Mouse (Mus musculus) cerebellum, adult 11-12 months (tissue): ENCODE results near the gene 2210408I21Rik.

Experiments
- DNase-seq: peaks from one replicate; pipeline ENCODE4 v3.0.0; 2022

The 2210408I21Rik gene

DNA sequence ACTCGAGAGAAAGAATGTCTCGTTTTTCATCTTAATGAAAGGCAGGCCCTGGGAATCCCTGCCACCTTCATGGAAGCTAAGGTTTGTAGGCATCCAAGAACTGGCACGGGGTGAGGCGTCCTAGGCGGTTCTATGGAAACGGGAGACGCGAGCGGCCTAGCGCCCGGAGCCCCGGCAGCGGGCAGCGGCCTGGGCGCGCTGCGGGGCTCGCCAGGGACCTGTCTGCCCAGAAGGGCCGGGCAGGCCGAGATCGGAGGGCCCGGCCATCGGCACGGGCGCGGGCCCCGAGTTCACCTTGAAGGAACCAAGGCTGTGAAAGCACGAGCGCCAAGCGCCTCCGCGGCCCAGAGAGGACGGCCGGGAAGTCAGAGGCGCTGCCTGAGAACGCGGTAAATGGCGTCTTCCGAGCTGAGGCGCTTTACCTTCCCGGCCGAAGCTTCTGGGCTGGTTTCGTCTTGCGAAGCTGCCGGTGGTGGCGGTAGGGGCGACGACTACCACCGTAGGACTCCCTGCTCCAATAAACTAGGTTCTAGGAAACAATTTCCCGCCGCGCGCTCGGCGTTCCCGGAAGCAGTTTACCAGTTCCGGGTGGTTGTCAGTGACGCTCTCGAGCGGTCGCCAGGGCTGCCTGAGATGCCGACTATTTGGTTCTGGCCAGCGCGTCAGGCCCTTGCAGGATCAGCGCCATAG lies at the start of gene 2210408I21Rik, which contains the start of gene Slf1:
Gene 2210408I21Rik (plus strand): TSS at position 610 of the 690 bp plus-strand sequence.
Gene Slf1 (minus strand): TSS at position 543 of the 690 bp plus-strand sequence.
- DNase-seq = peak; percentile 82

- peak; percentile 64 for DNase-seq
Measured at GRCm38 (mm10) chr13:77092876-77093275, 42.5 kb upstream of the 2210408I21Rik start.

GRCm38 (mm10) chr13:77107734-77108133 lies 27.6 kb upstream of the 2210408I21Rik start:
- no peak for DNase-seq

GRCm38 (mm10) chr13:77118695-77119094 lies 16.6 kb upstream of the 2210408I21Rik start:
- no peak for DNase-seq

DNA sequence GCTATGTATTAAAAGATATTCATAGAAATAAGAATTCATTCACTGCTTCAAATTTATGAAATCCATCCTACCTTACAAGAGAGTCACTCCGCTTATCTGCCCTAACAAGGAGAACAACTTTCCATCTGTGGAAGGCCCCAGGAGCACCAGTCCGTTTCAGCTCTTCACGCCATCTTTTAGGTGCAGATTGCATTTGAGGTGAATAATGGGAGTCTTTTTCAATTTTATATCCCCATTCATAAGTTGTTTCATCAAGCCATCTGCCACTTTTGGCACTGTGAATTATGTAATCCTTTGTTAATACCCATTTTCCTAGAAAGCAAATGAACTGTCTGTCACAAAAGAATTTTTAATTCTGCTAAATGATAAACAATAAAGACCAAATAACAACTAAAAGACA lies 10.2 kb upstream of the 2210408I21Rik start:
- no peak for DNase-seq

- no peak for DNase-seq
Measured at GRCm38 (mm10) chr13:77128240-77128639, 7.1 kb upstream of the 2210408I21Rik start.

DNA sequence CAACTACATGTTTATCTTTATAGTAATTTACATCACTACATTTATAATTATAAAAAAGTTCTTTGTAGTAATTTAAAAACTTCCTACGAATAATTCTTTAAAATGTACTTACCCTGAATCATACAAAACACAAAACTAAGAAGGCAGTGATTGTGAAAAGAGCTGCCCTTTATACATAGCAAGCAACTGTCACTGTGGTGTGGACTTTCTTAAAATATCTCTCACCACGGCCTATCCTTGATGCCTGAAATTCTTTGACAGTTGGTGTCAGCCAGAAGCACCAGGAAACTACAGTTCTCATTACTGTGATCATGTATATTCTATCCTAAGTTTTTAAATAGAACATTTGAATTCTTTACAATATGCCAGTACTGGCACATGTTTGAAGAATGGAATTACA lies 4.2 kb upstream of the 2210408I21Rik start:
- DNase-seq = no peak

- DNase-seq = no peak
Measured at GRCm38 (mm10) chr13:77135621-77135981, 261 bp downstream of the 2210408I21Rik start.

DNA sequence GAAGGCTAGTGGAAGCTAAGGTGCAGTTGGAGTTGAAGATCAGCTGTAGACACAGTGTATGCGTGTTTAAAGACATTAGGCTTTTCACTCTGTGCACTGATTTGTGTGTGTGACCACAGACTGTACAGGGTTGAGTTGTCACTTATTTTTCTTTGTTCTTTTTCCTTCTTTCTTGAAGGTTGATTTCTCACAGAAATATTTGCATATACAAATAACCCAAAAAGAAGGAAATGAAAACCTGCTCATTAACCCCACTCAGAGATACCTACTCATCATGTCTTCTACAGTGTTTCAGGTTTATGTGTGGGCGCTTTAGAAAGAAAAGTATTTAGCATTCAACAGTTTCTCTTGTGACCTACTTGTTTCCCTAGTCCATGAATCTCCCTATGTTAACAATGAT lies 5.5 kb downstream of the 2210408I21Rik start:
- DNase-seq = no peak

- no peak for DNase-seq
Measured at GRCm38 (mm10) chr13:77177931-77178330, 42.6 kb downstream of the 2210408I21Rik start.

DNA sequence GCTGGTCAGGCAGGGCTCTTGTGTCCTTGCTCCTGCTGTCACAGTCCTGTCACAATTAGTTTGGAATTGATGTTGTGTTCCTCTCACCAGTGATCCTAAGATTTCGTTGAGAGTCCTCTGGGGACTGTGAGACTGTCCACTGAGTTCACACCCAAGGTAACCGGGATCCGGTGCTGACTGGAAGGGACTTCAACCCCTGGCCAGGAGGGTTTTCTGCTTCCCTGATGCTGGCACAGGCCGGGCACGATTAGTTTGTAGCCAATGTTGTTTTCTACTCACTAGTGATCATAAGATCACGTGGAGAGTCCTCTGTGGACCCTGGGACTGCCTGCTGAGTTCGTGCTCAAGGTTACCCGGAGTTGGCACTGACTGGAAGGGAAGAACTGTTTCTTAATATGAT lies 55.3 kb downstream of the 2210408I21Rik start:
- no peak for DNase-seq

GRCm38 (mm10) chr13:77192201-77192600 lies 56.9 kb downstream of the 2210408I21Rik start:
- no peak for DNase-seq

DNA sequence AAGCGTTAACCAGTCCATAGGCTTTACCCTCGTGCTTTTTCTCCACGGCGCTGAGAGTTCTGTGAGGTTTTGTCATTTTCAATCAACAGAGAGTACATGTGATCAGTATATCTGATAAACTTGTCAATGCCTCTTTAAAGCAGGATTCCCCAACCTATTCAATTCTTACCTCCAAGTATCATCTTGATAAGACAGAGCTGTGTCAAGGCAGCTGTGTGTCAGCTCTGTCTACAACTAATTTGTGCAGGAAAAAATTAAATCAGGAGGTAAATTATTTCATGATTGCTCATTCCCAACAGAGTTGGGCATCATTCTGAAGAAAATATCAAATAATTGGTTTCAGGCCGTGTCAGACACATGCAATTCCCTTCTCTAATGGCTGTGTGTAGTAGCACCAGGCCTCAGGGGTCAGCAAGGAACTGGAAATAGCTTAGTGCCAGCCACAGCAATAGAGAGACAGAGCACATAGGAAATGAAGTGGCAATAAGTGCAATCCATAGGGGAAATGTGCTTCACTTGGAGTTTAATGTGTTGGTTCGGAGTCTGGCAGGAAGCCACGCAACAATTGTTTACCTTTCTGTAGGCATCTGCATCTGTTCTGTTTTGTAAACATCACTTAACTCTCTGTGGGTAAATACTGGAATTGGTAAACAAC lies 73.6 kb downstream of the 2210408I21Rik start:
- no peak for DNase-seq

DNA sequence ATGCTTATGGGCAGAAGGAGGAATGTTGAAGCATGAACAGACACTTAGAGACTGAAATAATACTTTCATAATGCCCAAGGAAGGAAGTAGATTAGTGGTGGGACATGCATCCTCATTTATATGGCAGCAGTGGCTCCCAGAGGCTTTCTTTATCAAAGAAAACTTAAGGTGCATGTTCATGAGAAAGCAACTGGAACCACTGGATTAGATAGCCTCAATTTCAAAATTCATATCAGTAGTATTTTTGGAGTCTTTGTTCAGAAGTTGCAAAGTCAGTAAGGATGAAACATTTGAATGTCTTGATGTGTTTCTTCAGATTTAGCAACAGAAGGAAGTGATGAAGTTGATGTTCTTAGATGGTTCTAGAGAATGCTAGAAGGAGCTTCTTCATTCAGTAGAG lies 77.9 kb downstream of the 2210408I21Rik start:
- DNase-seq = no peak

- no peak for DNase-seq
Measured at GRCm38 (mm10) chr13:77215460-77215859, 80.1 kb downstream of the 2210408I21Rik start.

- DNase-seq = no peak
Measured at GRCm38 (mm10) chr13:77217672-77218280, 82.4 kb downstream of the 2210408I21Rik start.

GRCm38 (mm10) chr13:77221072-77221471 lies 85.7 kb downstream of the 2210408I21Rik start:
- DNase-seq = no peak

DNA sequence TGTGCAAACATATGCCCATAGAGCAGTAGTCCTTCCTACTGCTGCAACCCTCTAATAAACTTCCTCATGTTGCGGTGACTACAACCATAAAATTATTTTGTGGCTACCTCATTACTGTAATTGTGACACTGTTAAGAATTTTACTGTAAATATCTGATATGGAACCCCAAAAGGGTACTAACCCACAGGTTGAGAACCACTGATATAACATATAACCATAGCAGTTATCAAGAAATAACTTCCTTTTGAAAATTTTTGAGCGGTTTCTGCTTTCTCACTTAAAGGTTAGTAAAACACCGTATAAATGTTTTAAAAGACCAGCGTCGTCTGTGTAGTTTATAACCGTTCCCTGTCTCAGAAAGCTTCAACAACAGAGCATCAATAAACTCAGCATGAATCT lies 121.2 kb downstream of the 2210408I21Rik start:
- DNase-seq = no peak

GRCm38 (mm10) chr13:77262715-77263338 lies 127.5 kb downstream of the 2210408I21Rik start:
- DNase-seq = no peak

DNA sequence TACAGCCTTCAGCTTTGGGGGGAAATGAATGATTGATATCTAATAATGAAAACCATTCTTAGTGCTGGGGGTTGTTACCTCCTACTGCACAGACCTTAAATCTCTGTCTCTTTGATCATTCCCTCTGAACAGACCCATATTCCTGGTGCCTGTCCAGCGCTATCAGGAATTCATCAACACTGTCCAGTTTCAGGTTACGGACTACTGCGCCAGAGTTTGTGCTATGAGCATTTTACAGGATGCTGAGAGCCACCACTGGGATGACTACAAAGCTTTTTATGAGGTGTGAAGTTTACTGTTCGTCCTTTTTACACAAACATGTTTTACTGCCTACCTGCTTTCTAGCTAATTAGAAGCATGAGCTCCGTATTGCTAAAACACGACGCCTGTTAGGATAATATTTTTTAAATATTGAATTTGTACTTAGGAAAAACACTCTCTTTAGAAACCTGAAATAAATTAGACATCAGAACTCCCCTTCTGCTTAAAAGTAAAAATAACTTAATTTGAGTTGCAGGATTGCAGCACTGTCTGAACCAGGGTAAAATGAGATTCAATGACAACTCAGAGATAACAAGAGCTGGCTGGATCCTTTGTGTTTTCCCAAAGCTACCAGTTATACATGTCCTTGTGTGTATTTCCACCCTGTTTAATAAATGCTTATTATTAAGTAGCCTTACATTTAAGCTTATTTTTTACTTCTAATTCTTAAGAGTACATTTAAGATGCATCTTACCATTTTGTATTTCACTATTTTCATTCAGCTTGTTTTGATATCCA lies 128.2 kb downstream of the 2210408I21Rik start:
- no peak for DNase-seq

DNA sequence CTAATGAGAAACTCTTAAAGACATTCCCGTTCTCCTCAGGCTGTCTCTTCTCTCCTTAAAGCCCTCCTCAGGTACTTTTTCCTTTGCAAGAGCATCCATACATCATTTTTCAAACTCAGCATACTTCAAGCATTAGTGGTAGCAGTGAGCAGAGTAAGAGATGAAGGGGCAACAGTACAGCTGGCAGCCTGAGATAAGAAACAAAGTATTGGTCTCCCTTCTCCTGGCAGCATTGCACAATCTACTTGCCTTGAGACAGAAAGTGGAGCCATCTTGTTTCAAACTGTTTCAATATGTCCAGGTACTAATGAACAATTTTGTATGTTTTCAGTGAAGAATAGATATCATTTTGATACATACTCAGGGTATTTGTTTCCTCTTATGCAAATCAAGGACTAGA lies 129.1 kb downstream of the 2210408I21Rik start:
- DNase-seq = no peak

- DNase-seq = peak; percentile 5
Measured at GRCm38 (mm10) chr13:77275172-77275747, 139.9 kb downstream of the 2210408I21Rik start.
